Mouse (Mus musculus) liver, adult 2 months (tissue): ENCODE data around the gene Wbp11. TPM values are rescaled to one million over a fixed set of nuclear protein-coding genes. Genes with fewer than 3 reads are reported as not detected.

ENCODE experiments used
- DNase-seq: peaks from one replicate; pipeline ENCODE4 v3.0.0-alpha.2; 2011; ENCODE audit warnings: low read depth, low spot score; ENCODE audit errors: extremely low read depth
- H3K27ac ChIP-seq: fragments of 200-500 bp; replicated peaks from 2 replicates; pipeline ENCODE4 v1.5.1; 2012; ENCODE audit warnings: low read depth, mild to moderate bottlenecking, control low read depth, inconsistent platforms, low read length; ENCODE audit not compliant: insufficient read depth
- H3K27me3 ChIP-seq: fragments of 200-500 bp; 2 replicates; pipeline ENCODE4 v1.6.1; 2012; ENCODE audit warnings: mild to moderate bottlenecking, moderate library complexity, low read length, inconsistent platforms; ENCODE audit not compliant: control insufficient read depth, insufficient read depth
- H3K36me3 ChIP-seq: fragments of 200-500 bp; 2 replicates; pipeline ENCODE4 v1.6.1; 2012; ENCODE audit warnings: low read length, inconsistent platforms; ENCODE audit not compliant: control insufficient read depth, insufficient read depth
- H3K4me1 ChIP-seq: fragments of 200-500 bp; 2 replicates; pipeline ENCODE4 v1.6.1; 2011; ENCODE audit warnings: low read length; ENCODE audit not compliant: control insufficient read depth, insufficient read depth
- H3K4me3 ChIP-seq: fragments of 200-500 bp; 2 replicates; pipeline ENCODE4 v1.5.1; 2011; ENCODE audit warnings: low read depth, mild to moderate bottlenecking, control low read depth, low read length, moderate library complexity; ENCODE audit not compliant: insufficient read depth
- H3K79me2 ChIP-seq: fragments of 200-500 bp; 2 replicates; pipeline ENCODE4 v1.6.1; 2012; ENCODE audit warnings: inconsistent platforms, mild to moderate bottlenecking, low read length, moderate library complexity; ENCODE audit not compliant: control insufficient read depth, insufficient read depth
- H3K9ac ChIP-seq: fragments of 200-500 bp; 2 replicates; pipeline ENCODE4 v1.6.1; 2012; ENCODE audit warnings: low read depth, mild to moderate bottlenecking, control low read depth, inconsistent platforms, low read length
- CTCF ChIP-seq: fragments of 200-500 bp; IDR thresholded peaks from 2 replicates; pipeline ENCODE4 v1.5.1; 2011; ENCODE audit warnings: low read depth, low read length, control low read depth
- POLR2A ChIP-seq: fragments of 200-500 bp; IDR thresholded peaks from 2 replicates; pipeline ENCODE4 v1.6.1; 2011; ENCODE audit warnings: low read length, control low read depth; ENCODE audit not compliant: insufficient read depth; ENCODE audit errors: extremely low read depth
- WGBS: fragments of 180-500 bp; shearing (Covaris S2); methylation state at CpG from one replicate; pipeline ENCODE4 v1.1.7; 2018; 5-methylcytosine and 5-hydroxymethylcytosine counted together
- polyA plus RNA-seq: library from polyadenylated mRNA; depleted of rRNA; stranded (reverse); fragments of >200 nt; gene quantifications from 2 replicates; pipeline ENCODE4 v1.2.3, GENCODE M21; 2012
- total RNA-seq: library from RNA; depleted of rRNA; stranded (reverse); fragments of >200 nt; gene quantifications from 2 replicates; pipeline ENCODE4 v1.2.3, GENCODE M21; 2014

Gene Wbp11
- total and polyA plus RNA-seq, 2 experiments: 6.6 to 18.0 TPM

DNA sequence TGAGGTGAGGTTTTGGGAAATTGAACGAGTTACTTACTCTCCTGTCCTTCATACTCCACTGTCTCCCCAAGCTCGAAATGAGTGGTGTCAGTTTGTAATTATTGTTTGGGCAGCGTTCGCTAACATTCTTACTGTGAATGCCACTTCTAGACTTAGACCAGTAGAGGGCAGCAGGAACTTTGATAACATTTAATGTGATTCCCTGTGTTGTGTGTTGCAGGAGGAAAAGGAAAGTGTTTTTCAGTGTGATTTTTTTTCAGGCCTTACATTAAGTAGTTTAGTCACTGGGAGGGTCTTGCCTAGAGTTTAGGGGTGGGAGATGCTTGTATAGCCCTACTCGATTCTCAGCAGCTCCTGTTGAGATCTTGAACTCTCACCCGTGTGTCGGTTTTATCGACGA lies 33.0 kb upstream of the Wbp11 start:
- Histone ChIP-seq H3K36me3 (no peaks in the 10 kb centered on the region), H3K27ac (no peak overlapping the region), H3K9ac (peak overlapping the region; percentile 60), H3K4me1 (no peaks in the 10 kb centered on the region), H3K79me2 (no peaks in the 10 kb centered on the region), H3K27me3 (no peaks in the 10 kb centered on the region), H3K4me3 (no peak overlapping the region)
- DNase-seq: peak; percentile 55
- peak; percentile 31; the same call in 1 of the 2 replicates for TF ChIP-seq CTCF
- TF ChIP-seq POLR2A: no peak
- WGBS: 42% methylated on average over 9 of the region's 9 CpGs

DNA sequence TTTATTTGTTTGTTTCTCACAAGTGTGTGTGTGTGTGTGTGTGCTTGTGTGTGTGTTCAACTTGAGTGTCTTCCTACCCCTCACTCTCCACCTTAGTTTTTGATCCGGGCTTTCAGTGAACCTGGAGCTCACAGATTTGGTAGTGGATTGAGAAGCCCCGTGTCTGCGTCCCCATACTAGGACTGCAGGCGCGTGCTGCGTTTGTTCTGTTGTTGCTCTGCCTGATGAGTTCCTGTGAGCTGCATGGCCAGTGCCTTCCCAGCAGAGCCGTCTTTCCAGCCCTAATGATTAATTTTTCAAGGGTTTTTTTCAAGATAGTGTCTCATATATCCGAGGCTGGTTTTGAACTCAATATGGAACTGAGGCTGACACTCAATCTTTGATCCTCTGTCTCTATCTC lies 30.4 kb upstream of the Wbp11 start:
- Histone ChIP-seq H3K4me3 (no peak overlapping the region), H3K9ac (no peak overlapping the region), H3K79me2 (no peaks in the 10 kb centered on the region), H3K27me3 (no peaks in the 10 kb centered on the region), H3K36me3 (no peaks in the 10 kb centered on the region), H3K27ac (peak overlapping the region; percentile 45), H3K4me1 (no peaks in the 10 kb centered on the region)
- TF ChIP-seq POLR2A: no peak
- DNase-seq: no peak
- 60% methylated on average over 8 of the region's 8 CpGs for WGBS

DNA sequence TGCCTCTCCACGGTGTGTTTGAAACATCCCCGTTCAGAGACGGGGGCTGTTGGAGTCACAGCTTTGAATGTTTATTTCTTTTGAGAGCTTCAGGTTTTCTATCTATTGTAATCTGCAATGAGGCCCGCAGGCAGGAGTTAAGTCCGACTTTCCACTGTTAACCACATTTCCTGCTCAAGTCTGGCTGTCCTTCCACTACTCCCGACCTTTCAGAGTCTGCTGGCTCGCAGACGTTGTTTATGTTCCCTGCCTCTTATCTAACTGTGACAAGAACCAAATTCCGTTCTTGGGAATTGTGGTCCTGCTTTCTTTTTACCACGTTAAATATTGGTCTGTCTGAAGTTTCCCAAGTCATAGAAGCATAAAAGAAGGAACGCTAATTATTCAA lies 29.8 kb upstream of the Wbp11 start:
- no peaks in the 10 kb centered on the region for H3K4me1 ChIP-seq
- TF ChIP-seq POLR2A: no peak
- TF ChIP-seq CTCF: no peak
- no peaks in the 10 kb centered on the region for H3K36me3 ChIP-seq
- H3K79me2 ChIP-seq: no peaks in the 10 kb centered on the region
- H3K27me3 ChIP-seq: no peaks in the 10 kb centered on the region
- peak overlapping the region; percentile 44; the same call in 1 of the 2 replicates for H3K4me3 ChIP-seq
- 0 out of 2 replicates have a peak overlapping the region, but pooled peaks have one; percentile 23 for H3K9ac ChIP-seq
- WGBS: 26% methylated on average over 11 of the region's 11 CpGs
- peak overlapping the region; percentile 63 for H3K27ac ChIP-seq
- DNase-seq: peak; percentile 44

DNA sequence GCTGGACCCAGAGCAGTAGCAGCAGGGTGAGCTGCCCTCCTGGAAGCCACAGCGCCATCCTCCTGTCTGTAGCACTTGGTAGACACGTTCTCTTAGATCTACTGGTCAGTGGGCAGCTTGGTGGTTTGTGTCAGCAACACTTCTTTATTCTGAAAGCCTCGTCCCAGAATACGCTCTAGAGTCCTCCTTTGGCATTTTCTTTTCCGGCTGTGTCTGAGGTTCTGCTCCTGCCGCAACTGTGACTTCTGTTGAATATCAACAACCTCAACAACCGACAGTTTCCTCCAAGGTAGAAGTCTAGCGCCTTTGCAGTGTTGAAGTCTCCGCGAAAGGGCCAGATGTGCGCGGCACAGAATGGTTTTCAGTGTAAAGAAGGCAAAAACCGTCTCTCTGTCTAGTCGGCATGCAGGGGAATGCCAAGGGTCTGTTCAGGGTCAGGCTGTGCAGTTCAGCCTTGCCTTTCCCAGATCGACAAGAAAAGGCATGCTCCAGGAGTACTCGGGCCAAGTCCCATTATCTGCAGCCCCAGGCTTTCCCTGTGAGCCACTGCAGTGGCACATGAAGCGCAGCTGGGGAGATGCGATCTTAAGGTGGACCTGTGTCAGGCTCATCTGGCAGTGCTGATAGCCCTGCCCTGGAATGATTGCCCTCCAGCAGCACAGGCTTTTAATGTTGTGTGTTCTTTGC lies 29.3 kb upstream of the Wbp11 start, which contains the start of gene Art4:
Gene Art4, minus strand, starts transcription at position 548 of the 687 bp plus-strand sequence.
- Histone ChIP-seq H3K79me2 (no peaks in the 10 kb centered on the region), H3K4me3 (peak within 1 kb of the TSS; percentile 44), H3K36me3 (no peaks in the 10 kb centered on the region), H3K4me1 (no peaks in the 10 kb centered on the region), H3K27ac (peak within 1 kb of the TSS; percentile 63), H3K9ac (peak within 1 kb of the TSS; percentile 35; the same call in 1 of the 2 replicates), H3K27me3 (no peaks in the 10 kb centered on the region)
- 61% methylated on average over 18 of the region's 18 CpGs for WGBS
- DNase-seq: no peak
- no peak for TF ChIP-seq POLR2A
- TF ChIP-seq CTCF: no peak

DNA sequence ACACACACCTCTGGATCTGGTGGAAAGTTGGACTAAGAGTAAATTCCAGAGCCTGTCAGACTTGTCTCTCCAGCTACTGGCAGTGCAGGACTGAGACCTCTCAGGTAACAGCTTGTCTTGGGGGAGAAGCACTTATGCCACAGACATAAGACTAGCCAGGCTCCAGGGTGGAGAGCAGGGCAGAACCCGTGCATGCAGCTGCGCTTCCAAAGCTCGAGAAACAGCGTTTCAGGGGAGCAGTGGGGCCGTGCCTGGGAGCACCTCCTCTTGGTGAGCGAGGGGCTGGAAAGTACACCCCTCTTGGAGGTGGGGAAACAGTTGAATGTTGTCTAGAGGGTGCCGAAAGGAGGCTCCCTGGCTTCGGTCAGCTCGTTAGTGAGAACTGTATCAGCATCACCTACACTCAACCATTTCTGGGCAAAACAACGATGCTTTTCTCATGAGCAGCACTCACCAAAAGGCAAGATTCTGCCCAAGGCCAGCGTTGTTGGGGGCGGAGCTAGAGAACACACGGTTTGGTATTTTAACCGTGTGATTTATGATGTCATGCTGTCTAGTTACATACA lies 28.1 kb upstream of the Wbp11 start:
- H3K27me3 ChIP-seq: no peaks in the 10 kb centered on the region
- no peak for DNase-seq
- H3K9ac ChIP-seq: peak overlapping the region; percentile 57; the same call in 1 of the 2 replicates
- WGBS: 61% methylated on average over 14 of the region's 14 CpGs
- peak overlapping the region; percentile 55 for H3K4me3 ChIP-seq
- no peaks in the 10 kb centered on the region for H3K79me2 ChIP-seq
- TF ChIP-seq CTCF (no peak), POLR2A (no peak)
- no peaks in the 10 kb centered on the region for H3K36me3 ChIP-seq
- H3K27ac ChIP-seq: peak overlapping the region; percentile 47
- no peaks in the 10 kb centered on the region for H3K4me1 ChIP-seq

DNA sequence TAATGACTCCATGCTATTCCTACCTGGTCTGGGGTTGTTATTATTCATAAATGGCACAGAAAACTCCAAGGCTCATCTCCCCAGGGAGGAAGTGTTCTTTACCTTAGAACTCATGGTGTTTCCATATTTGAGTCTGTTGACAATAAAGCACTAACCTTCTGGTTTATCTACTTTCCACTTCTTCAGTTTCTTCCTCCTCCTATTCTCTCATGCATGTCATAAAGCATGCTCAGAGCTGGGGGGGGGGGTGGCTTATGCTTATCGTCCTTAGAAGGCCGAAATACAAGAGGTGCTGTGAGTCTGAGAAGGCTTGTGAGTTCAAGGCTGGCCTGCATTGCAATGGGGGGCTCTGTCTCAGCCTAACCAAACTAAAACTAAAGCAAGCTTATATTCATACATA lies 27.1 kb upstream of the Wbp11 start:
- WGBS: 66% methylated on average over 2 of the region's 2 CpGs
- no peaks in the 10 kb centered on the region for H3K4me1 ChIP-seq
- H3K27ac ChIP-seq: no peak overlapping the region
- no peak overlapping the region for H3K9ac ChIP-seq
- H3K4me3 ChIP-seq: no peak overlapping the region
- no peaks in the 10 kb centered on the region for H3K36me3 ChIP-seq
- no peaks in the 10 kb centered on the region for H3K79me2 ChIP-seq
- TF ChIP-seq CTCF (no peak), POLR2A (no peak)
- no peaks in the 10 kb centered on the region for H3K27me3 ChIP-seq
- DNase-seq: no peak
